Mouse (Mus musculus): ENCODE measurements around the gene Pnpla7.

DNA sequence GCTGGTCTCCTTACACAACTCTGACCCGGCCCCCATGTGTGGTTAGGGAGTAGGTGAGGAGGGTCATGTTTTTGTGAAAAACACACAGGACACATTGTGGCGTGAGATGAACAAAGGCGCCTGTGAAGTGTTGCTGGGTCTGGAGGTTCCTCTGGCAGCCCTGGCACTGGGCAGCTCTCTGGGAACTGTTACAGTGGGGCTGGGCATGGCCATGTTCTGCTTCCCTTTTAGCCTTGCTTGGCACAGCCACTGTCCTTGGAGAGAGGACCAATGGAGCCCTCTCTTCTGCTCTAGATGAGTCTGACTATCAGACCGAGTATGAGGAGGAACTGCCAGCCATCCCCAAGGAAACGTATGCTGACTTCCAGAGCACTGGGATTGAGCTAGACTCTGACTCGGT is 77.3 kb downstream of the Pnpla7 start:
- TF ChIP-seq POLR2A (IDR thresholded peaks at IDR 0.05; ENCODE audit: borderline replicate concordance, extremely low read depth, low read depth, low read length) (no peak), CTCF (IDR thresholded peaks at IDR 0.05; ENCODE audit: insufficient read depth, low read length) (no peak)
